Mouse (Mus musculus) forebrain, embryonic 10.5 days (tissue): ENCODE results near the gene Aprt. TPM values are rescaled to one million over a fixed set of nuclear protein-coding genes. Genes with fewer than 3 reads are reported as not detected.

Experiments used
- DNase-seq: peaks from one replicate; pipeline ENCODE4 v3.0.0-alpha.2; 2017; ENCODE audit warnings: low spot score; ENCODE audit errors: extremely low spot score
- H3K27ac ChIP-seq: fragments of 300-500 bp; sonication (generic); 2 replicates; pipeline ENCODE4 v1.5.1; 2016; ENCODE audit warnings: mild to moderate bottlenecking
- H3K27me3 ChIP-seq: fragments of 300-500 bp; sonication (generic); 2 replicates; pipeline ENCODE4 v1.6.1; 2016; ENCODE audit warnings: mild to moderate bottlenecking; ENCODE audit not compliant: poor library complexity, severe bottlenecking
- H3K36me3 ChIP-seq: fragments of 300-500 bp; sonication (generic); replicated peaks from 2 replicates; pipeline ENCODE4 v1.6.1; 2016; ENCODE audit warnings: mild to moderate bottlenecking, moderate library complexity
- H3K4me1 ChIP-seq: fragments of 300-500 bp; sonication (generic); 2 replicates; pipeline ENCODE4 v1.6.1; 2016
- H3K4me3 ChIP-seq: fragments of 300-500 bp; sonication (generic); 2 replicates; pipeline ENCODE4 v1.5.1; 2016; ENCODE audit warnings: mild to moderate bottlenecking, moderate library complexity
- H3K9me3 ChIP-seq: fragments of 300-500 bp; sonication (generic); 2 replicates; pipeline ENCODE4 v1.6.1; 2016; ENCODE audit warnings: mild to moderate bottlenecking, moderate library complexity
- WGBS: fragments of 180-500 bp; shearing (Covaris S2); methylation state at CpG from one replicate; pipeline ENCODE4 v1.1.7; 2016; 5-methylcytosine and 5-hydroxymethylcytosine counted together
- polyA plus RNA-seq: library from polyadenylated mRNA; unstranded; fragments of >200 nt; fragmentation: Nextera tagmentation; extraction: Ambion mirVana; gene quantifications from 2 replicates; pipeline ENCODE4 v1.2.1, GENCODE M21; 2016

Gene Aprt
- 313 and 321 TPM in 2 replicates for polyA plus RNA-seq

GRCm38 (mm10) chr8:122576648-122577022 is at the start of gene Aprt:
TSS of gene Aprt (minus strand) at chr8:122576909.
- H3K27ac ChIP-seq: peak within 1 kb of the TSS; percentile 93
- peak; percentile 92 for DNase-seq
- peak within 1 kb of the TSS; percentile 77 for H3K4me3 ChIP-seq
- H3K4me1 ChIP-seq: peaks cover 86% of the 10 kb centered on the region
- H3K36me3 ChIP-seq: peaks cover 37% of the 10 kb centered on the region
- no peaks in the 10 kb centered on the region for H3K9me3 ChIP-seq
- H3K27me3 ChIP-seq: no peaks in the 10 kb centered on the region
- under 1% methylated on average over 39 of the region's 39 CpGs for WGBS

- no peak for DNase-seq
- H3K4me3 ChIP-seq: no peak overlapping the region
- H3K4me1 ChIP-seq: peaks cover 36% of the 10 kb centered on the region
- no peaks in the 10 kb centered on the region for H3K9me3 ChIP-seq
- peaks cover 30% of the 10 kb centered on the region for H3K27me3 ChIP-seq
- no peaks in the 10 kb centered on the region for H3K36me3 ChIP-seq
- WGBS: 90% methylated on average over 9 of the region's 9 CpGs
- H3K27ac ChIP-seq: no peak overlapping the region
These were observed 49.1 kb upstream of the Aprt start for GRCm38 (mm10) chr8:122625811-122626210.

GRCm38 (mm10) chr8:122624653-122625052 is 47.9 kb upstream of the Aprt start:
- Histone ChIP-seq H3K4me3 (no peak overlapping the region), H3K27ac (no peak overlapping the region; the same call in 1 of the 2 replicates), H3K27me3 (peaks cover 20% of the 10 kb centered on the region), H3K9me3 (no peaks in the 10 kb centered on the region), H3K4me1 (peaks cover 38% of the 10 kb centered on the region), H3K36me3 (no peaks in the 10 kb centered on the region)
- no peak for DNase-seq
- 79% methylated on average over 5 of the region's 5 CpGs for WGBS

DNA sequence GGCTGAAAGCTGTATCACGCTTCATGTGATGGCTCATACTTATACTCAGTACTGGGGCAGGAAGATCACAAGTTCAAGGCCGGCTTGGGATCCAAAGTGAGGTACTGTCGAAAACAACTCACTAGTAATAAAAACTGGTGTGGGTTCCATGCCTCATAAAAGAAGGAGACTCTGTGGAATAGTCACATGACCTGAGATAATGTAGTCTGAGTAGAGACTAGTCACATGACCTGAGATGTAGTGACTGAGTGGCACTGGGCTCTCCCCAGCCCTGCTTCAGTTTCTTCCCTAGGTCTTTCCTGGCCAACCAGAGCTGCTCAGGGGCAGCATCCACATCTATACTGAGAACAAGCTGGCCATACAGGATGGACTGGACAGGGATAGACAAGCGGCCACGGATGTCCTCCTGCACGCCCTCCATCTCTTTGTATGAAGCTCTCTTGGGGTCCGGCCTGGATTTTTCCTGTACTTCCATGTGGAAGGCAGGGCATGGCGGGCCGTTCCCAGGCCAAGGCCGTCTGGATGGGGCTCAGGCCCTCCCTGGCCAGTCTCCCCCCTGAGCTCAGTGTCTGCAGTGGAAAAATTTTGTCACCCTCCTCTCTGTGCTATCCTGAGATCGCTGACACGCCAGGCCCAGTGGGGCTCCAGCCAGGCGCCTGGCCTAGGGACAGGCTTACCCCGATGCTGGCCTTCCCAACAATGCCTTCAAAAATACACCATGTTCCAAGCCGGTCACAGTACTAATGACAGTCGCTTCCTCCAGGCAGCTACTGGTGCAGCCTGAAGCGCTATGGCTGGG is 47.3 kb upstream of the Aprt start:
- WGBS: 91% methylated on average over 17 of the region's 17 CpGs
- H3K27me3 ChIP-seq: peaks cover 17% of the 10 kb centered on the region
- H3K9me3 ChIP-seq: no peaks in the 10 kb centered on the region
- peaks cover 39% of the 10 kb centered on the region for H3K4me1 ChIP-seq
- H3K27ac ChIP-seq: no peak overlapping the region; the same call in 1 of the 2 replicates
- no peak overlapping the region for H3K4me3 ChIP-seq
- H3K36me3 ChIP-seq: no peaks in the 10 kb centered on the region
- no peak for DNase-seq

- H3K4me3 ChIP-seq: no peak within 1 kb of the TSS
- no peak for DNase-seq
- H3K4me1 ChIP-seq: peaks cover 47% of the 10 kb centered on the region
- WGBS: 61% methylated on average over 6 of the region's 6 CpGs
- H3K27ac ChIP-seq: 0 out of 2 replicates have a peak within 1 kb of the TSS, but pooled peaks have one; percentile 13
- no peaks in the 10 kb centered on the region for H3K36me3 ChIP-seq
- 0 out of 2 replicates have a peak, but pooled peaks cover 4% of the 10 kb centered on the region for H3K27me3 ChIP-seq
- no peaks in the 10 kb centered on the region for H3K9me3 ChIP-seq
These were observed 46.0 kb upstream of the Aprt start, which contains the start of gene Pabpn1l for GRCm38 (mm10) chr8:122622727-122623126. TSS of gene Pabpn1l (minus strand) at chr8:122622739.

DNA sequence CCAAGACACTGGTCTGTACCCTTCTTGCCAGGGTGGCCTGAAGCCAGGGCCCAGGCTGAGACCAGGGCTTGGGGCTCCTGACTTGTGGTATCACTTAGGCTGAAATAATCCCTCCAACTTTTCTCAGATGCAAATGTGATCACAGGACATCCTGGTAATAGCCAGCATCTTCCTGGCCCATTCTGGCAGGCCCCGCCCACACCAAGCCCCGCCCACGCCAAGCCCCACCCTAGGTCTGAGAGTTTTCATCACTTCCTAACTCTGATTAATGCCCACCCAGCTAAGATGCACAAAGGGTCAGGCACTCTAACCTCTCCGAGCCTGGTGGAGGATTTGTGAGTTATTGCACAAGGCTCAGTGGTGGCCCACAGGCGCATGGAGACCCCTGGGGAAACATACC is 43.7 kb upstream of the Aprt start:
- peak overlapping the region; percentile 49; the same call in 1 of the 2 replicates for H3K27ac ChIP-seq
- H3K9me3 ChIP-seq: no peaks in the 10 kb centered on the region
- H3K4me3 ChIP-seq: no peak overlapping the region
- H3K4me1 ChIP-seq: peaks cover 47% of the 10 kb centered on the region
- DNase-seq: no peak
- H3K27me3 ChIP-seq: no peaks in the 10 kb centered on the region
- no peaks in the 10 kb centered on the region; the same call in 1 of the 2 replicates for H3K36me3 ChIP-seq
- 39% methylated on average over 5 of the region's 5 CpGs for WGBS

DNA sequence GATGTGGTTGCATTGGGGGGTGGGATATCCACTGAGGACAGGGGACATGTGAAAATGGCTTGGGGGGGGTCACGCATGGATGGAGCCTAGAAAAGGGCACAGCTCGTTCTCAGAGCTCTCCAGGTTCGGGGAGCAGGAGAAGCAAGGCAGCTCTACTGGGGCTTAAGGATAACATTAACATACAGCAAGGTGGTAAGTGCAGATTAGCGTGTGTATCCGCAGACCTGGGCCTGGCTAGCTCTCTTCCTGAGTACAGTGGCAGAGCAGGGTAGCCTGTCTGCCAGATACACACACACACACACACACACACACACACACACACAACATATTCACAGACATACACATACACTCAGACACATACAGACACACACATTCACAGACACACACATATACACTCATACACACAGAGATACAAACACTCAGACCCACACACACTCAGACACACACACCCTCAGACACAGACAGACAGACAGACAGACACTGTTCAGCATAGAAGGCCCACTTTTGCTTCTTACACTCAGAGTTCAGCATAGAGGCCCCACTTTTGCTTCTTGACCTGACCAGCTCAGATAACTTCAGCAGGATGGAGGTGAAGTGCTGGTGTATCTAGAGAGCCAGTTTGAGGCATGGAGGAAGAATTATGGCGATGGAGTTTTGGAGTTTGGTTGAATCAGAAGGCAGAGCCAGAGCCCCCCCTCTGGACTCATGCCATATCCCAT is 42.1 kb upstream of the Aprt start:
- Histone ChIP-seq H3K4me3 (no peak overlapping the region), H3K4me1 (peaks cover 47% of the 10 kb centered on the region), H3K27me3 (no peaks in the 10 kb centered on the region), H3K9me3 (no peaks in the 10 kb centered on the region), H3K27ac (no peak overlapping the region), H3K36me3 (peaks cover 6% of the 10 kb centered on the region)
- 75% methylated on average over 6 of the region's 6 CpGs for WGBS
- no peak for DNase-seq

DNA sequence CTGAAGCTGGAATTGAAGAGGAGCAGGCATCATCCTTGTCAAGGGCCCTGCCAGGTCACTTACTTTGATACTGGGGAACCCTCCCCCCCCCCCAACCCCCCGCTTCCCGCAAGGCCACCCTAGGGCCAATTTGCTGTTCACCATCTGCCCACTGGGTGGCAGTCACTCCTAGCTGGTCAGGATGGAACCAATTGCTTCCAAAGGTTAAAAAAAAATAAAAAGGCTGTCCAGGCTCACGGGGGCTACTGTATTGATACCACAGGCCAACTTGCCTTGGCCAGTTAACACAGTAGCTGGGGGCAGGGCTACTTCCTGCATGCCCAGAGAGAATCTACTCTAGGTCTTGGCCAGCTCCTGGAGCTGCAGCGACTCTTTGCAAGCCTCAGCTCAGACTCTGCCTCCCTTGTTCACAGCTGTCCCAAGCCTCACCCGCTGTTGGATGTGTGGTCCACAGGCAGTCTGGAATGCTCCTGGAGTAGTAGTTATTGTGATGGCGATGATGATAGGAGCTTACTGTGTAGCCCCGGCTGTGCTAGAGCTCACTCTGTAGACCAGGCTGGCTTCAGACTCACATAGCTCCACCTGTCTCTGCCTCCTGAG is 41.3 kb upstream of the Aprt start:
- peak; percentile 58 for DNase-seq
- H3K36me3 ChIP-seq: peaks cover 6% of the 10 kb centered on the region
- peaks cover 41% of the 10 kb centered on the region for H3K4me1 ChIP-seq
- H3K27me3 ChIP-seq: no peaks in the 10 kb centered on the region
- whole genome bisulfite sequencing: 34% methylated on average over 5 of the region's 7 CpGs
- no peaks in the 10 kb centered on the region for H3K9me3 ChIP-seq
- H3K4me3 ChIP-seq: no peak overlapping the region
- no peak overlapping the region for H3K27ac ChIP-seq

GRCm38 (mm10) chr8:122616181-122616905 is 39.6 kb upstream of the Aprt start:
- no peak overlapping the region for H3K4me3 ChIP-seq
- peaks cover 42% of the 10 kb centered on the region for H3K4me1 ChIP-seq
- no peaks in the 10 kb centered on the region for H3K27me3 ChIP-seq
- DNase-seq: no peak
- H3K27ac ChIP-seq: no peak overlapping the region
- peaks cover 6% of the 10 kb centered on the region for H3K36me3 ChIP-seq
- no peaks in the 10 kb centered on the region for H3K9me3 ChIP-seq
- WGBS: 79% methylated on average over 9 of the region's 9 CpGs

DNA sequence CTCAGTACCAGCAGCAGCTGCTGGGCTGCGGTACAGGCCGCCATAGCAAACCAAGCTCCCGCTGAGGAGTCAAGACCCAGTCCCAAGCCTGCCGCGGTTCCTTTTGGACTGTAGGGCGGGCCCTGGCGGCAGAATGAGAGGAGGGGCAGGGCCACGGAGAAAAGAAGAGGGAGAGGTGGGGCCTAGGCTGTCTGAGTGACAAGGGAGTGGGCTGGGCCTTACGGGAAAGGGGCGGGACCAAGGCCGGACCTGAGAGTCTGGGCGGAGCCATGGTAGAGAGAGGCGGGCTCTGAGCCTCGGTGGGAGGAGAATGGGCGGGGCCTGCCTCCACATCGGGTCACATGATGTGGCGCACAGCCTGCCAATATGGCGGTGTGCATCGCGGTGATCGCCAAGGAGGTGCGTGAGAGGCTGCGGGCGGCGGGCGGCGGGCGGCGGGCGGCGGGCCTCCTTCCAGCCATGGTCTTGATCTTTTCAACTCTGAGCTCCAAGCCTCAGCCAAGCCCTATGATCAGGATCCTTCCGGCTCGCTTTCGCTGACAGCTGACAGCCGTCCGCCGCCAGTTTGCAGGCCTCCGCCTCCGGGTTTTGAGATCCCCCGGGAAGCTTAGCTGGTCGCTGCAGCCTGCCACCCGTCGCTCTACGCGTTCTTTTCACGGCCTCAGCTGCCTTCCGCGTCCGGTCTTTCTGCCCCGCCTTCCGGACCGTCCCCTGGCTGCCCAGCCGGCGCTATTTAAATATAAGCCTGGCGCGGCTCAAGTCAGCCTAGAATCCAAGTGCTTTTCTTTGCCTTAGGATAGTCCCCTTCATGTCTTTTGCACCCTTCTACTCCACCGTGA is 34.8 kb upstream of the Aprt start, which contains the start of the genes Galns and Trappc2l:
Galns (minus strand) TSS at position 169 of the 839 bp plus-strand sequence.
Trappc2l (plus strand) TSS at position 346 of the 839 bp plus-strand sequence.
- no peaks in the 10 kb centered on the region for H3K27me3 ChIP-seq
- peak within 1 kb of the TSS; percentile 62 for H3K4me3 ChIP-seq
- no peaks in the 10 kb centered on the region for H3K9me3 ChIP-seq
- H3K36me3 ChIP-seq: peaks cover 6% of the 10 kb centered on the region
- H3K4me1 ChIP-seq: peaks cover 28% of the 10 kb centered on the region
- peak within 1 kb of the TSS; percentile 87 for H3K27ac ChIP-seq
- DNase-seq: peak; percentile 97
- under 1% methylated on average over 57 of the region's 57 CpGs for WGBS

GRCm38 (mm10) chr8:122610612-122611277 is 34.0 kb upstream of the Aprt start:
- peaks cover 28% of the 10 kb centered on the region for H3K4me1 ChIP-seq
- no peaks in the 10 kb centered on the region for H3K9me3 ChIP-seq
- peaks cover 6% of the 10 kb centered on the region for H3K36me3 ChIP-seq
- peak overlapping the region; percentile 87 for H3K27ac ChIP-seq
- no peaks in the 10 kb centered on the region for H3K27me3 ChIP-seq
- no peak for DNase-seq
- H3K4me3 ChIP-seq: peak overlapping the region; percentile 62
- WGBS: 5% methylated on average over 20 of the region's 20 CpGs
